Mouse (Mus musculus): ENCODE measurements around the gene Ankrd2. TPM values are rescaled to one million over a fixed set of nuclear protein-coding genes. Genes with fewer than 3 reads are reported as not detected.

Ankrd2 gene
- total RNA-seq, 2 experiments from 2014 or later = 2.2 to 5.9 TPM

Other genes starting within 250 kb of the Ankrd2 start
- 1 to 10 TPM; 7.6 to 8.6 TPM for gene Arhgap19, start 234.0 kb upstream of the Ankrd2 start, total RNA-seq (2021)
- gene Frat1, start 206.0 kb upstream of the Ankrd2 start, total RNA-seq (2021) = 10 to 100 TPM in 1 of 2 experiments, 1 to 10 TPM in 1; 8.6 to 11.7 TPM
- gene Frat2, start 187.9 kb upstream of the Ankrd2 start, total RNA-seq (2021) = 1 to 10 TPM; 4.8 to 7.1 TPM
- 10 to 100 TPM; 12.6 to 12.8 TPM for gene Rrp12, start 139.8 kb upstream of the Ankrd2 start, total RNA-seq (2021)
- gene Pgam1, start 124.1 kb upstream of the Ankrd2 start, total RNA-seq (2021) = 100 to 1,000 TPM; 536 to 564 TPM
- 10 to 100 TPM; 24.3 to 25.5 TPM for gene Exosc1, start 102.6 kb upstream of the Ankrd2 start, total RNA-seq (2021)
- gene Zdhhc16, start 102.5 kb upstream of the Ankrd2 start, total RNA-seq (2021) = 10 to 100 TPM; 30.7 to 36.7 TPM
- 10 to 100 TPM; 15.5 to 24.2 TPM for gene Mms19, start 54.8 kb upstream of the Ankrd2 start, total RNA-seq (2021)
- gene Ubtd1, start 54.2 kb upstream of the Ankrd2 start, total RNA-seq (2021) = 10 to 100 TPM; 17.1 to 20.2 TPM
- 10 to 100 TPM; 24.6 to 39.9 TPM for gene Hoga1, start 9.6 kb downstream of the Ankrd2 start, total RNA-seq (2021)
- gene 4933411K16Rik, start 16.2 kb downstream of the Ankrd2 start, total RNA-seq (2021) = 1 to 10 TPM in 1 of 2 experiments, under 1 TPM in 1; 0.75 to 1.3 TPM
- gene Morn4, start 50.4 kb downstream of the Ankrd2 start, total RNA-seq (2021) = 1 to 10 TPM; 6.5 to 9.7 TPM
- 10 to 100 TPM; 37.0 to 41.3 TPM for gene Pi4k2a, start 54.5 kb downstream of the Ankrd2 start, total RNA-seq (2021)
- 10 to 100 TPM; 15.9 to 33.2 TPM for gene Avpi1, start 93.1 kb downstream of the Ankrd2 start, total RNA-seq (2021)
- gene Marveld1, start 111.4 kb downstream of the Ankrd2 start, total RNA-seq (2021) = 10 to 100 TPM; 42.0 to 46.4 TPM
- gene Zfyve27, start 128.0 kb downstream of the Ankrd2 start, total RNA-seq (2021) = 10 to 100 TPM; 36.9 to 52.9 TPM
- gene Sfrp5, start 166.3 kb downstream of the Ankrd2 start, total RNA-seq (2021) = 1 to 10 TPM; 5.1 to 6.2 TPM
- 1 to 10 TPM in 1 of 2 experiments, under 1 TPM in 1; 0.99 to 2.3 TPM for gene Golga7b, start 211.6 kb downstream of the Ankrd2 start, total RNA-seq (2021)

Measured in adrenal gland, postnatal 10 days (tissue).